Mouse (Mus musculus) heart, embryonic 13.5 days (tissue): ENCODE results near the gene Serpinf1. TPM values are rescaled to one million over a fixed set of nuclear protein-coding genes. Genes with fewer than 3 reads are reported as not detected.
"Not testable (repeated sequence)": the region's sequence is repeated elsewhere in the genome, so short reads cannot be mapped to it uniquely, and the experiment has no call there.

Source experiments
- ATAC-seq: fragments of 200-750 bp; cut with Nextera tagmentation; 2 replicates; pipeline ENCODE4 v1.8.0; 2017; ENCODE audit warnings: moderate TSS enrichment; ENCODE audit not compliant: insufficient number of reproducible peaks, low FRiP score, low TSS enrichment; ENCODE audit errors: extremely low read depth
- H3K27ac ChIP-seq: fragments of 300-500 bp; sonication (generic); replicated peaks from 2 replicates; pipeline ENCODE4 v1.5.1; 2015; ENCODE audit warnings: moderate library complexity, mild to moderate bottlenecking, inconsistent platforms
- H3K27me3 ChIP-seq: fragments of 300-500 bp; sonication (generic); replicated peaks from 2 replicates; pipeline ENCODE4 v1.6.1; 2015; ENCODE audit warnings: mild to moderate bottlenecking, inconsistent platforms
- H3K36me3 ChIP-seq: fragments of 300-500 bp; sonication (generic); 2 replicates; pipeline ENCODE4 v1.6.1; 2015; ENCODE audit warnings: mild to moderate bottlenecking, inconsistent platforms
- H3K4me1 ChIP-seq: fragments of 300-500 bp; sonication (generic); 2 replicates; pipeline ENCODE4 v1.6.1; 2015; ENCODE audit warnings: inconsistent platforms
- H3K4me2 ChIP-seq: fragments of 300-500 bp; sonication (generic); 2 replicates; pipeline ENCODE4 v1.6.1; 2015; ENCODE audit warnings: inconsistent platforms, mild to moderate bottlenecking, moderate library complexity
- H3K4me3 ChIP-seq: fragments of 300-500 bp; sonication (generic); 2 replicates; pipeline ENCODE4 v1.5.1; 2015; ENCODE audit warnings: moderate library complexity, mild to moderate bottlenecking, inconsistent platforms
- H3K9ac ChIP-seq: fragments of 300-500 bp; sonication (generic); 2 replicates; pipeline ENCODE4 v1.6.1; 2015; ENCODE audit warnings: inconsistent platforms, mild to moderate bottlenecking, moderate library complexity
- H3K9me3 ChIP-seq: fragments of 300-500 bp; sonication (generic); 2 replicates; pipeline ENCODE4 v1.6.1; 2016; ENCODE audit warnings: inconsistent platforms
- WGBS: fragments of 180-500 bp; shearing (Covaris S2); methylation state at CpG from one replicate; pipeline ENCODE4 v1.1.7; 2015; ENCODE audit warnings: mixed read lengths; 5-methylcytosine and 5-hydroxymethylcytosine counted together
- polyA plus RNA-seq: library from polyadenylated mRNA; unstranded; fragments of >200 nt; fragmentation: Nextera tagmentation; extraction: Ambion mirVana; gene quantifications from 2 replicates; pipeline ENCODE4 v1.2.1, GENCODE M21; 2015

The Serpinf1 gene
- polyA plus RNA-seq, 1 experiment from 2014 or later: 34.2 TPM

GRCm38 (mm10) chr11:75462253-75462783 is 39.8 kb upstream of the Serpinf1 start:
- H3K36me3 ChIP-seq: peaks cover 33% of the 10 kb centered on the region
- WGBS: 4% methylated on average over 16 of the region's 16 CpGs
- H3K9me3 ChIP-seq: peaks cover 4% of the 10 kb centered on the region; the same call in 1 of the 2 replicates
- peak overlapping the region; percentile 99 for H3K27ac ChIP-seq
- H3K27me3 ChIP-seq: no peaks in the 10 kb centered on the region
- H3K4me2 ChIP-seq: peak overlapping the region; percentile 93
- H3K9ac ChIP-seq: peak overlapping the region; percentile 96
- H3K4me1 ChIP-seq: peaks cover 45% of the 10 kb centered on the region
- H3K4me3 ChIP-seq: peak overlapping the region; percentile 85
- ATAC-seq: peak; percentile 7; the same call in 1 of the 2 replicates

GRCm38 (mm10) chr11:75461743-75462252 is 39.3 kb upstream of the Serpinf1 start:
- H3K9me3 ChIP-seq: peaks cover 3% of the 10 kb centered on the region; the same call in 1 of the 2 replicates
- no peaks in the 10 kb centered on the region for H3K27me3 ChIP-seq
- peak overlapping the region; percentile 99 for H3K27ac ChIP-seq
- peak overlapping the region; percentile 85 for H3K4me3 ChIP-seq
- peak overlapping the region; percentile 96 for H3K9ac ChIP-seq
- H3K36me3 ChIP-seq: peaks cover 31% of the 10 kb centered on the region
- peak overlapping the region; percentile 93 for H3K4me2 ChIP-seq
- ATAC-seq: peak; percentile 0; the same call in 1 of the 2 replicates
- peaks cover 39% of the 10 kb centered on the region for H3K4me1 ChIP-seq
- under 1% methylated on average over 30 of the region's 30 CpGs for WGBS

GRCm38 (mm10) chr11:75460844-75461742 is 38.6 kb upstream of the Serpinf1 start, which contains the start of gene Tlcd2:
Tlcd2 (plus strand) TSS chr11:75461715.
- Histone ChIP-seq H3K27me3 (no peaks in the 10 kb centered on the region), H3K4me1 (peaks cover 39% of the 10 kb centered on the region), H3K36me3 (peaks cover 27% of the 10 kb centered on the region), H3K27ac (peak within 1 kb of the TSS; percentile 99), H3K4me2 (peak within 1 kb of the TSS; percentile 93), H3K9me3 (no peaks in the 10 kb centered on the region), H3K4me3 (peak within 1 kb of the TSS; percentile 85), H3K9ac (peak within 1 kb of the TSS; percentile 96)
- peak; percentile 84 for ATAC-seq
- WGBS: under 1% methylated on average over 46 of the region's 46 CpGs

GRCm38 (mm10) chr11:75460103-75460843 is 37.8 kb upstream of the Serpinf1 start:
- WGBS: 4% methylated on average over 19 of the region's 19 CpGs
- Histone ChIP-seq H3K4me3 (peak overlapping the region; percentile 85), H3K9ac (peak overlapping the region; percentile 85), H3K27me3 (no peaks in the 10 kb centered on the region), H3K9me3 (no peaks in the 10 kb centered on the region), H3K4me1 (peaks cover 39% of the 10 kb centered on the region), H3K27ac (peak overlapping the region; percentile 99), H3K4me2 (peak overlapping the region; percentile 91), H3K36me3 (peaks cover 19% of the 10 kb centered on the region)
- ATAC-seq: peak; percentile 12; the same call in 1 of the 2 replicates

- Histone ChIP-seq H3K36me3 (peaks cover 14% of the 10 kb centered on the region), H3K4me3 (peak overlapping the region; percentile 85), H3K27me3 (no peaks in the 10 kb centered on the region), H3K9me3 (no peaks in the 10 kb centered on the region), H3K4me2 (peak overlapping the region; percentile 91), H3K9ac (peak overlapping the region; percentile 70), H3K4me1 (peaks cover 45% of the 10 kb centered on the region), H3K27ac (peak overlapping the region; percentile 99)
- no peak for ATAC-seq
- WGBS: 18% methylated on average over 5 of the region's 5 CpGs
Observed at GRCm38 (mm10) chr11:75459751-75460102, 37.2 kb upstream of the Serpinf1 start.

- Histone ChIP-seq H3K27me3 (no peaks in the 10 kb centered on the region), H3K4me2 (peak overlapping the region; percentile 91), H3K4me1 (peaks cover 42% of the 10 kb centered on the region), H3K9ac (peak overlapping the region; percentile 70), H3K27ac (peak overlapping the region; percentile 99), H3K36me3 (peaks cover 9% of the 10 kb centered on the region), H3K9me3 (no peaks in the 10 kb centered on the region), H3K4me3 (peak overlapping the region; percentile 85; the same call in 1 of the 2 replicates)
- WGBS: 75% methylated on average over 5 of the region's 5 CpGs
- no peak for ATAC-seq
Observed at GRCm38 (mm10) chr11:75459141-75459711, 36.7 kb upstream of the Serpinf1 start.

- 0 out of 2 replicates have a peak overlapping the region, but pooled peaks have one; percentile 99 for H3K27ac ChIP-seq
- no peaks in the 10 kb centered on the region for H3K9me3 ChIP-seq
- H3K9ac ChIP-seq: 0 out of 2 replicates have a peak overlapping the region, but pooled peaks have one; percentile 24
- ATAC-seq: no peak
- peaks cover 44% of the 10 kb centered on the region for H3K4me1 ChIP-seq
- H3K27me3 ChIP-seq: no peaks in the 10 kb centered on the region
- no peak overlapping the region for H3K4me3 ChIP-seq
- WGBS: 67% methylated on average over 8 of the region's 8 CpGs
- no peak overlapping the region for H3K4me2 ChIP-seq
- H3K36me3 ChIP-seq: peaks cover 3% of the 10 kb centered on the region
Observed at GRCm38 (mm10) chr11:75458628-75459041, 36.1 kb upstream of the Serpinf1 start.

- 8% methylated on average over 3 of the region's 3 CpGs for WGBS
- peaks cover 44% of the 10 kb centered on the region for H3K4me1 ChIP-seq
- H3K4me3 ChIP-seq: no peak overlapping the region
- H3K27me3 ChIP-seq: no peaks in the 10 kb centered on the region
- no peak overlapping the region for H3K9ac ChIP-seq
- peak overlapping the region; percentile 12; the same call in 1 of the 2 replicates for H3K4me2 ChIP-seq
- no peak for ATAC-seq
- no peaks in the 10 kb centered on the region for H3K9me3 ChIP-seq
- no peaks in the 10 kb centered on the region for H3K36me3 ChIP-seq
- H3K27ac ChIP-seq: 0 out of 2 replicates have a peak overlapping the region, but pooled peaks have one; percentile 99
Observed at GRCm38 (mm10) chr11:75458169-75458568, 35.7 kb upstream of the Serpinf1 start.

GRCm38 (mm10) chr11:75456440-75456871 is 34.0 kb upstream of the Serpinf1 start:
- H3K4me1 ChIP-seq: peaks cover 35% of the 10 kb centered on the region
- no peaks in the 10 kb centered on the region for H3K27me3 ChIP-seq
- no peaks in the 10 kb centered on the region for H3K9me3 ChIP-seq
- no peak overlapping the region for H3K27ac ChIP-seq
- 81% methylated on average over 7 of the region's 7 CpGs for WGBS
- ATAC-seq: no peak
- H3K4me2 ChIP-seq: no peak overlapping the region
- no peak overlapping the region for H3K4me3 ChIP-seq
- H3K9ac ChIP-seq: no peak overlapping the region
- peaks cover 6% of the 10 kb centered on the region; the same call in 1 of the 2 replicates for H3K36me3 ChIP-seq

- WGBS: 87% methylated on average over 2 of the region's 2 CpGs
Observed at GRCm38 (mm10) chr11:75455971-75456370, 33.5 kb upstream of the Serpinf1 start.

More at GRCm38 (mm10) chr11:75455971-75456370, 33.5 kb upstream of the Serpinf1 start:
- H3K27ac ChIP-seq, ATAC-seq, H3K4me3 ChIP-seq, H3K9ac ChIP-seq, H3K9me3 ChIP-seq, H3K4me2 ChIP-seq, H3K27me3 ChIP-seq: not testable (repeated sequence)
- Histone ChIP-seq H3K36me3 (peaks cover 11% of the 10 kb centered on the region; the same call in 1 of the 2 replicates), H3K4me1 (peaks cover 39% of the 10 kb centered on the region)
